Mouse (Mus musculus): Measurements from ENCODE around the gene Vat1.

DNA sequence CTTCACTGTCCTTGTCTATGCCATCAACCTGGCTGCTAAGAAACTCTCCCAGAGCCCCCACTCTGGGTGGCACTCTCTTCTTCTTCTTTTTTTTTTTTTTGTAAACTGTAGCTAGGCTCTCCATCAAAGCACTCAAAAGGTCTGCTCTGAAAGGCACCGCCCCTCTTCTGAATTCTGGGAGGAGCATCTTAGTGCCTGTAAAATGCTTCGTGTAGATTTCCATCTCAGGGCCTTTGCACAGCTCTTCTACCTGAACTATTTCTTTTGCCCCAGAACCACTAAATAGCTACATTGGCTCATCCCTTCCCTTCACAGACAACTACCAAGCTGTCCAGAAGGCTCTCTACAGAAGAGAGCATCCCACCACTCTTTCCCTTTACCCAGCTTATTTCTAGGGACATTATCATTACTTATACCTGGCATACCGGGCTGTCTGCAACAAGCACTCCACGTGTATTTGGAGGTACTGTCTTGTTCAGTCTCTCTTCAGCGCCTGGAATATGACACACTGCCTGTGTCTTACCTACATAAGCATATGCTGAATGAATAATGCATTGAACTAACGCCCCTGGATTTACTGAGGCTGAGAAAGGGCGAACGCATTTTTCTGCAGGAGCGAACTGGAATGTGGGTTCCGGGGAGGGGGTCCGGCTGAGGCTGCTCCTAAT is 49.5 kb downstream of the Vat1 start:
- no peak for TF ChIP-seq POLR2A (IDR thresholded peaks at IDR 0.05; ENCODE audit: insufficient read length, low read depth)
- no peak for TF ChIP-seq MAX (IDR thresholded peaks at IDR 0.05; ENCODE audit: low read depth)
- no peak for TF ChIP-seq TCF3 (IDR thresholded peaks at IDR 0.05; ENCODE audit: insufficient read length, low read depth)
- no peak for TF ChIP-seq USF1 (IDR thresholded peaks at IDR 0.05; ENCODE audit: low read depth)
- TF ChIP-seq MYOD1 (IDR thresholded peaks at IDR 0.05; ENCODE audit: control insufficient read depth in 1 of 3, insufficient read length in 2 of 3, low read depth in 2 of 3) = no peak

Data from myocyte (in vitro differentiated cells).